Mouse (Mus musculus): ENCODE results near the gene Iqcf6. TPM values are rescaled to one million over a fixed set of nuclear protein-coding genes. Genes with fewer than 3 reads are reported as not detected.

The Iqcf6 gene
- polyA plus RNA-seq, 1 experiment from 2014 or later: not detected

Other genes with a start within 250 kb of the Iqcf6 start
- gene Rpl29, start 197.1 kb upstream of the Iqcf6 start, polyA plus RNA-seq (2016; fragmentation: Nextera tagmentation; extraction: Ambion mirVana): 938 and 976 TPM in 2 replicates
- 45.0 and 51.1 TPM in 2 replicates for gene Acy1, start 188.3 kb upstream of the Iqcf6 start, polyA plus RNA-seq (2016; fragmentation: Nextera tagmentation; extraction: Ambion mirVana)
- 10.6 and 16.1 TPM in 2 replicates for gene Abhd14b, start 179.1 kb upstream of the Iqcf6 start, polyA plus RNA-seq (2016; fragmentation: Nextera tagmentation; extraction: Ambion mirVana)
- 56.0 and 57.8 TPM in 2 replicates for gene Abhd14a, start 178.9 kb upstream of the Iqcf6 start, polyA plus RNA-seq (2016; fragmentation: Nextera tagmentation; extraction: Ambion mirVana)
- gene Pcbp4, start 173.3 kb upstream of the Iqcf6 start, polyA plus RNA-seq (2016; fragmentation: Nextera tagmentation; extraction: Ambion mirVana): 172 and 176 TPM in 2 replicates
- 0.65 and 0.90 TPM in 2 replicates for gene Gpr62, start 160.6 kb upstream of the Iqcf6 start, polyA plus RNA-seq (2016; fragmentation: Nextera tagmentation; extraction: Ambion mirVana)
- 59.0 and 61.1 TPM in 2 replicates for gene Rrp9, start 150.6 kb upstream of the Iqcf6 start, polyA plus RNA-seq (2016; fragmentation: Nextera tagmentation; extraction: Ambion mirVana)
- gene Parp3, start 149.6 kb upstream of the Iqcf6 start, polyA plus RNA-seq (2016; fragmentation: Nextera tagmentation; extraction: Ambion mirVana): 2.8 and 3.5 TPM in 2 replicates
- gene Iqcf1, start 126.6 kb upstream of the Iqcf6 start, polyA plus RNA-seq (2016; fragmentation: Nextera tagmentation; extraction: Ambion mirVana): not detected in 2 replicates
- not detected in 2 replicates for gene Iqcf5, start 112.0 kb upstream of the Iqcf6 start, polyA plus RNA-seq (2016; fragmentation: Nextera tagmentation; extraction: Ambion mirVana)
- not detected in 2 replicates for gene Iqcf3, start 65.0 kb upstream of the Iqcf6 start, polyA plus RNA-seq (2016; fragmentation: Nextera tagmentation; extraction: Ambion mirVana)
- not detected in 2 replicates for gene Iqcf4, start 55.6 kb upstream of the Iqcf6 start, polyA plus RNA-seq (2016; fragmentation: Nextera tagmentation; extraction: Ambion mirVana)
- not detected in 2 replicates for gene Grm2, start 29.5 kb downstream of the Iqcf6 start, polyA plus RNA-seq (2016; fragmentation: Nextera tagmentation; extraction: Ambion mirVana)
- gene Tex264, start 59.3 kb downstream of the Iqcf6 start, polyA plus RNA-seq (2016; fragmentation: Nextera tagmentation; extraction: Ambion mirVana): 36.8 and 37.6 TPM in 2 replicates
- 10.8 and 12.2 TPM in 2 replicates for gene Rad54l2, start 162.6 kb downstream of the Iqcf6 start, polyA plus RNA-seq (2016; fragmentation: Nextera tagmentation; extraction: Ambion mirVana)
- gene Dcaf1, start 195.3 kb downstream of the Iqcf6 start, polyA plus RNA-seq (2016; fragmentation: Nextera tagmentation; extraction: Ambion mirVana): 22.3 and 24.9 TPM in 2 replicates

Measured in limb, embryonic 12.5 days (tissue).